Mouse (Mus musculus) embryo, embryonic 10 days (tissue): ENCODE results near the gene Gtf3c6.
A peak's percentile ranks its signal among the peaks of the same experiment; 100 is the strongest.

Source experiments
- DNase-seq: peaks from one replicate; pipeline ENCODE4 v3.0.0-alpha.2; 2015; ENCODE audit warnings: low spot score

The Gtf3c6 gene

GRCm38 (mm10) chr10:40257414-40258255, at the start of gene Gtf3c6:
Gene Gtf3c6, minus strand, starts transcription at chr10:40258108.
- peak; percentile 97 for DNase-seq

- DNase-seq: peak; percentile 3
Observed at GRCm38 (mm10) chr10:40305989-40306388, 48.1 kb upstream of the Gtf3c6 start.

- DNase-seq: peak; percentile 100
Observed at GRCm38 (mm10) chr10:40302140-40302985, 44.5 kb upstream of the Gtf3c6 start, which contains the start of gene Amd1. Gene Amd1, minus strand, starts transcription at chr10:40302186.

- peak; percentile 32 for DNase-seq
Observed at GRCm38 (mm10) chr10:40301181-40302075, 43.5 kb upstream of the Gtf3c6 start.

GRCm38 (mm10) chr10:40300648-40301171, 42.8 kb upstream of the Gtf3c6 start:
- DNase-seq: peak; percentile 93

GRCm38 (mm10) chr10:40292640-40293039, 34.7 kb upstream of the Gtf3c6 start:
- no peak for DNase-seq

- DNase-seq: no peak
Observed at GRCm38 (mm10) chr10:40286767-40287166, 28.9 kb upstream of the Gtf3c6 start.

GRCm38 (mm10) chr10:40285571-40285970, 27.7 kb upstream of the Gtf3c6 start:
- DNase-seq: no peak

- DNase-seq: no peak
Observed at GRCm38 (mm10) chr10:40284997-40285396, 27.1 kb upstream of the Gtf3c6 start.

GRCm38 (mm10) chr10:40284179-40284831, 26.4 kb upstream of the Gtf3c6 start:
- DNase-seq: no peak

- no peak for DNase-seq
Observed at GRCm38 (mm10) chr10:40283636-40284035, 25.7 kb upstream of the Gtf3c6 start.

GRCm38 (mm10) chr10:40281565-40281964, 23.7 kb upstream of the Gtf3c6 start:
- DNase-seq: no peak

GRCm38 (mm10) chr10:40278317-40278716, 20.4 kb upstream of the Gtf3c6 start:
- DNase-seq: no peak

- no peak for DNase-seq
Observed at GRCm38 (mm10) chr10:40275991-40276390, 18.1 kb upstream of the Gtf3c6 start.

GRCm38 (mm10) chr10:40273938-40274337, 16.0 kb upstream of the Gtf3c6 start:
- no peak for DNase-seq

GRCm38 (mm10) chr10:40271216-40271615, 13.3 kb upstream of the Gtf3c6 start:
- no peak for DNase-seq

GRCm38 (mm10) chr10:40264920-40265319, 7.0 kb upstream of the Gtf3c6 start:
- DNase-seq: no peak

GRCm38 (mm10) chr10:40263691-40264090, 5.8 kb upstream of the Gtf3c6 start:
- DNase-seq: no peak

- DNase-seq: no peak
Observed at GRCm38 (mm10) chr10:40262200-40262599, 4.3 kb upstream of the Gtf3c6 start.

GRCm38 (mm10) chr10:40260305-40260704, 2.4 kb upstream of the Gtf3c6 start:
- DNase-seq: no peak

- no peak for DNase-seq
Observed at GRCm38 (mm10) chr10:40259542-40259941, 1.6 kb upstream of the Gtf3c6 start.
